Mouse (Mus musculus) ES-Bruce4 (cell line): Measurements from ENCODE around the gene Por.

Experiments
- CTCF ChIP-seq: IDR thresholded peaks from one replicate; pipeline ENCODE4 v1.8.1; 2011; ENCODE audit warnings: low read depth, low read length
- EP300 ChIP-seq: IDR thresholded peaks from 2 replicates; pipeline ENCODE4 v1.6.1; 2011; ENCODE audit warnings: low read depth, low read length; ENCODE audit not compliant: insufficient read depth
- POLR2A ChIP-seq: IDR thresholded peaks from one replicate; pipeline ENCODE4 v1.8.1; 2011; ENCODE audit warnings: low read length; ENCODE audit not compliant: insufficient read depth

DNA sequence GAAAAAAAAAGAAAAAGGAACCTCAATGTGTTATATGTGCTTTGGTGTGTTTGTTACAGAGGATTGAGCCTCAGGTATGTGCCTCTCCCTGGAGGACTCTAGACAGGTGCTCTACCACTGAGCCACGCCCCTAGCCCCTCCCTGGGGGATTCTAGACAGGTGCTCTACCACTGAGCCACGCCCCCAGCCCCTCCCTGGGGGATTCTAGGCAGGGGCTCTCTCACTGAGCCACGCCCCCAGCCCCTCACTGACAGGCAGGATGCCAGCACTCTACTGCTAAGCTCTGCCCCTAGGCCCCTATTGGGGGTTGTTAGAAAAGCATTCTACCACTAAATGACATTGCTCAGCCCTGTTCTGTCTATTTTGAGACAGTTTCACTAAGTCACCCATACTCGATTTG lies 2.7 kb downstream of the Por start:
- TF ChIP-seq EP300 (no peak), POLR2A (no peak), CTCF (no peak)
